Mouse (Mus musculus) 3T3-L1 (cell line): Measurements from ENCODE around the gene Cngb1.
A peak's percentile ranks its signal among the peaks of the same experiment; 100 is the strongest.

ENCODE experiments used
- DNase-seq: peaks from one replicate; pipeline ENCODE4 v3.0.0-alpha.2; 2015; ENCODE audit warnings: low read depth, low spot score

Cngb1 gene

GRCm38 (mm10) chr8:95306431-95306830, at the start of gene Cngb1:
Cngb1 (minus strand) TSS chr8:95306585.
- DNase-seq, result no peak

GRCm38 (mm10) chr8:95354606-95355005, 48.2 kb upstream of the Cngb1 start:
- no peak for DNase-seq

- DNase-seq, result no peak
Observed at GRCm38 (mm10) chr8:95352871-95353866, 46.8 kb upstream of the Cngb1 start.

- no peak for DNase-seq
Observed at GRCm38 (mm10) chr8:95352151-95352870, 45.9 kb upstream of the Cngb1 start, which contains the start of gene Mmp15. Mmp15 (plus strand) TSS chr8:95352268.

- no peak for DNase-seq
Observed at GRCm38 (mm10) chr8:95351461-95351860, 45.1 kb upstream of the Cngb1 start.

- DNase-seq, result no peak
Observed at GRCm38 (mm10) chr8:95348811-95349630, 42.6 kb upstream of the Cngb1 start.

- no peak for DNase-seq
Observed at GRCm38 (mm10) chr8:95348356-95348755, 42.0 kb upstream of the Cngb1 start.

- DNase-seq, result peak; percentile 87
Observed at GRCm38 (mm10) chr8:95346643-95347545, 40.5 kb upstream of the Cngb1 start.

GRCm38 (mm10) chr8:95344668-95345067, 38.3 kb upstream of the Cngb1 start:
- DNase-seq, result no peak

- DNase-seq, result no peak
Observed at GRCm38 (mm10) chr8:95341721-95342120, 35.3 kb upstream of the Cngb1 start.

GRCm38 (mm10) chr8:95336363-95336762, 30.0 kb upstream of the Cngb1 start:
- peak; percentile 65 for DNase-seq

GRCm38 (mm10) chr8:95335706-95336105, 29.3 kb upstream of the Cngb1 start:
- DNase-seq, result no peak

- DNase-seq, result peak; percentile 45
Observed at GRCm38 (mm10) chr8:95332437-95333199, 26.2 kb upstream of the Cngb1 start.

GRCm38 (mm10) chr8:95331720-95332436, 25.5 kb upstream of the Cngb1 start, which contains the start of the genes Zfp319 and Usb1:
Zfp319 (minus strand) TSS chr8:95331950.
Usb1 (plus strand) TSS chr8:95332284.
- peak; percentile 97 for DNase-seq

- peak; percentile 73 for DNase-seq
Observed at GRCm38 (mm10) chr8:95331156-95331719, 24.9 kb upstream of the Cngb1 start.

GRCm38 (mm10) chr8:95330367-95330766, 24.0 kb upstream of the Cngb1 start:
- DNase-seq, result no peak

- no peak for DNase-seq
Observed at GRCm38 (mm10) chr8:95327866-95328465, 21.6 kb upstream of the Cngb1 start.

GRCm38 (mm10) chr8:95326822-95327221, 20.4 kb upstream of the Cngb1 start:
- no peak for DNase-seq
